Mouse (Mus musculus) liver, embryonic 13.5 days (tissue): ENCODE results near the gene Acvr2b. TPM values are rescaled to one million over a fixed set of nuclear protein-coding genes. Genes with fewer than 3 reads are reported as not detected.
A peak's percentile ranks its signal among the peaks of the same experiment; 100 is the strongest.

Experiments used
- ATAC-seq: fragments of 200-750 bp; cut with Nextera tagmentation; 2 replicates; pipeline ENCODE4 v1.8.0; 2017; ENCODE audit warnings: low read depth, mild to moderate bottlenecking, moderate number of reproducible peaks, moderate library complexity
- DNase-seq: peaks from one replicate; pipeline ENCODE4 v3.0.0; 2022
- H3K27ac ChIP-seq: fragments of 300-500 bp; sonication (generic); 2 replicates; pipeline ENCODE4 v1.5.1; 2015; ENCODE audit warnings: moderate library complexity, mild to moderate bottlenecking, inconsistent platforms
- H3K27me3 ChIP-seq: fragments of 300-500 bp; sonication (generic); 2 replicates; pipeline ENCODE4 v1.6.1; 2015; ENCODE audit warnings: mild to moderate bottlenecking, inconsistent platforms
- H3K36me3 ChIP-seq: fragments of 300-500 bp; sonication (generic); 2 replicates; pipeline ENCODE4 v1.6.1; 2015; ENCODE audit warnings: mild to moderate bottlenecking, inconsistent platforms
- H3K4me1 ChIP-seq: fragments of 300-500 bp; sonication (generic); replicated peaks from 2 replicates; pipeline ENCODE4 v1.6.1; 2015; ENCODE audit warnings: inconsistent platforms
- H3K4me2 ChIP-seq: fragments of 300-500 bp; sonication (generic); 2 replicates; pipeline ENCODE4 v1.6.1; 2015; ENCODE audit warnings: inconsistent platforms, mild to moderate bottlenecking, moderate library complexity
- H3K4me3 ChIP-seq: fragments of 300-500 bp; sonication (generic); replicated peaks from 2 replicates; pipeline ENCODE4 v1.5.1; 2015; ENCODE audit warnings: mild to moderate bottlenecking, inconsistent platforms
- H3K9ac ChIP-seq: fragments of 300-500 bp; sonication (generic); 2 replicates; pipeline ENCODE4 v1.6.1; 2015; ENCODE audit warnings: mild to moderate bottlenecking, inconsistent platforms
- H3K9me3 ChIP-seq: fragments of 300-500 bp; sonication (generic); replicated peaks from 2 replicates; pipeline ENCODE4 v1.6.1; 2016; ENCODE audit warnings: inconsistent platforms
- WGBS: fragments of 180-500 bp; shearing (Covaris S2); methylation state at CpG from one replicate; pipeline ENCODE4 v1.1.7; 2015; ENCODE audit not compliant: insufficient replicate concordance; 5-methylcytosine and 5-hydroxymethylcytosine counted together
- polyA plus RNA-seq: library from polyadenylated mRNA; unstranded; fragments of >200 nt; fragmentation: Nextera tagmentation; extraction: Ambion mirVana; gene quantifications from 2 replicates; pipeline ENCODE4 v1.2.1, GENCODE M21; 2015

Gene Acvr2b
- polyA plus RNA-seq, 1 experiment from 2014 or later, result 2.1 TPM

DNA sequence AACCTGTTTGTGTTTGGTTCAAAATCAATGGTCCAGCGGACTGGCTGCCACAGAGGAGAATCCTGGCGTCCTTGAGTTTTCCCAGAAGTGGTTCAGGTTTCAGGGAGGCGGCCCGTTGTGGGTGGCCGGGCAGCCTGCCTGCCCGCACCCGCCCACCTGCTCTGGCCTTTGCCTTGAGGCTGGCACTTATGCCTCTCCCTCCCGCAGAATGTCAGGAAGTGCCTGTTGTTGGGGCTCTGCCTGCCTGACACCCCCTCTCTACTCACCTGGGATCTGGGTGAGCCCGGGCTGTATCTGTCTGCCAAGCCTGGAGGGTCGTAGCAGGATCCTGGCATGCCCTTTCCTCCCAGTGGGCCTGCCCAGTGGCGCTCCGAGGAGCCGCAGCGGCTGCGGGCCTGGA is 6.0 kb downstream of the Acvr2b start:
- peaks cover 29% of the 10 kb centered on the region for H3K4me1 ChIP-seq
- ATAC-seq, result no peak
- WGBS, result 80% methylated on average over 15 of the region's 15 CpGs
- no peak overlapping the region for H3K4me2 ChIP-seq
- H3K9me3 ChIP-seq, result peaks cover 6% of the 10 kb centered on the region; the same call in 1 of the 2 replicates
- H3K27me3 ChIP-seq, result peaks cover 27% of the 10 kb centered on the region
- H3K4me3 ChIP-seq, result no peak overlapping the region
- no peak for DNase-seq
- no peak overlapping the region for H3K27ac ChIP-seq
- H3K9ac ChIP-seq, result no peak overlapping the region
- no peaks in the 10 kb centered on the region for H3K36me3 ChIP-seq

DNA sequence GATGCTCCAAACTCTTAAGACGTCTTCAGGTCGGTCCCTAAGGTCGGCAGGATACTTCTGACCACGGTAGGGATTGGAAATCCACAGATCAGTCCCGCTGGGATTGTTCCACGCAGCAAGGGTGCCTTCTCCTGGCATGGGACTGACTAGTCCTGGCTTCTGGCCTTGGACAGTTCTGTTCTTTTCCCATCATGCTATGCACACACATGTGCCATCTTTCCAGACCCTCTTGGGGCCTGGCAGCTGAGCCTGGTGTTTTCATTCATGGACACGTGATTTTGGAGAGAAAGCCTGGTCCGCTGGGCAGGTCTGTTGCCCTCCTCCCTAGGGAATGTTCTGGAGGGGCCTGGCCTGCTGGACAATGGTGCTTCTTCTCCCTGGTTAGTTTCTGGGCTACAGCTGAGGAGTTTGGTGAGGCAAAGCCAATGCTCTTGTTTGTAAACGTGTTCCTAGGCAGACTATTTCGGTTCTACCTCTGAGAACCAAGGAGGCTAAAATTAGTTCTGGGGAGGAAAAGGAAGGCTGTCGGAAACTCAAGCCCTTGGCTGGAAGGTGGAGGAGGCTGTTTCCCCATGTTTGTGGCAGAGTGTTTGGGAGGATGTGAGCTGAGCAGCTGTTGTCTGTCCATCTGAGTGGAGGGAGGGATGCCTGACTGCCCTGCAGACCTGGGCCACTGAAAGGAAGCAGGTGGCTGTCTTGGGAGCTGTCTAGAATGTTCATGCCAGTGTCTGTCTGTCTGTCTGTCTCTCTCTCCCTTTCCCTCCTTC is 7.2 kb downstream of the Acvr2b start:
- peaks cover 6% of the 10 kb centered on the region; the same call in 1 of the 2 replicates for H3K9me3 ChIP-seq
- H3K9ac ChIP-seq, result no peak overlapping the region
- ATAC-seq, result no peak
- peaks cover 15% of the 10 kb centered on the region for H3K27me3 ChIP-seq
- no peak for DNase-seq
- WGBS, result 54% methylated on average over 11 of the region's 11 CpGs
- H3K36me3 ChIP-seq, result no peaks in the 10 kb centered on the region
- no peak overlapping the region for H3K27ac ChIP-seq
- H3K4me3 ChIP-seq, result no peak overlapping the region
- peaks cover 17% of the 10 kb centered on the region for H3K4me1 ChIP-seq
- H3K4me2 ChIP-seq, result no peak overlapping the region

DNA sequence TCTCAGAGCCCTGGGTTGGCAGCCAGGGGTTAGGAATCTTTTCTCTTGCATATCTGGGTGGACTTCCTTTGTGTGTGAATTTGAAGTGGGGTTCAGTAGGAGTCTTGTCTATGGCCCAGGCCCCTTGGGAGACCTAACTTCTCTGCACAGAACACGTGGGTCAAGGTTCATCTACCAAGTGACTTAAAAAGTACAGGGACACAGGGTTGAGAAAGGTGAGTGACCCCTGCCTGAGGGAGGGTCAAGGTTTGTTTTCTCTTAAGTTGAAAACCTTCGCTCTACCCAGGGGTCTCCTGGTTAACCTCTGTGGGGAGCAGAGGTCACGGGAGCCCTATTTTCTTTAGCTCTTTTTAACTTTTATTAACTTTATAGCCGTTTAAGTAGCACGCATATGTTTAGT is 7.9 kb downstream of the Acvr2b start:
- ATAC-seq, result no peak
- peaks cover 6% of the 10 kb centered on the region; the same call in 1 of the 2 replicates for H3K9me3 ChIP-seq
- no peak overlapping the region for H3K4me2 ChIP-seq
- H3K9ac ChIP-seq, result no peak overlapping the region
- WGBS, result 67% methylated on average over 5 of the region's 5 CpGs
- peaks cover 7% of the 10 kb centered on the region for H3K27me3 ChIP-seq
- H3K36me3 ChIP-seq, result no peaks in the 10 kb centered on the region
- peaks cover 16% of the 10 kb centered on the region for H3K4me1 ChIP-seq
- no peak overlapping the region for H3K27ac ChIP-seq
- H3K4me3 ChIP-seq, result no peak overlapping the region
- DNase-seq, result no peak

DNA sequence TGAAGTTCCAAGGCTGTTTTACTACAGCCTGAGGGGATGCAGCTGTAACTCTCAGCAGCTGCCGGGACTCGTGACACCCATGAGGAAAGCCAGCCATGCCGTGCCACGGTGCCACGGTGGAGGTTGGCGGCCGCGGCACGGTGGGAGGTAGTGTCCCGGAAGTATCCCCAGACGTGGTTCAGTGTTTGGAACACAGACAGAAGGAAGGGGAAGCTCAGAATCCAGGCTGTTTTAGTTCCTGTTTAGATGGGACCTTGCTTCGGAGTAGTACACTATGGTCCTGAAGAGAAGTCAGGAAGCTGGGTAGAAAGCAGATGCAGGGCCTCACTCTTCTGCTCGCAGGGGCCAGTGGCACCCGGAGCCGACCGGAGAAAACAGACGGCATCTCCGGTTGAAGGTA is 16.1 kb downstream of the Acvr2b start:
- no peaks in the 10 kb centered on the region for H3K4me1 ChIP-seq
- DNase-seq (no peak), ATAC-seq (no peak)
- H3K36me3 ChIP-seq, result no peaks in the 10 kb centered on the region
- WGBS, result 64% methylated on average over 18 of the region's 18 CpGs
- H3K27me3 ChIP-seq, result no peaks in the 10 kb centered on the region
- H3K9me3 ChIP-seq, result no peaks in the 10 kb centered on the region
- no peak overlapping the region for H3K4me3 ChIP-seq
- H3K4me2 ChIP-seq, result no peak overlapping the region
- no peak overlapping the region for H3K27ac ChIP-seq
- no peak overlapping the region for H3K9ac ChIP-seq

DNA sequence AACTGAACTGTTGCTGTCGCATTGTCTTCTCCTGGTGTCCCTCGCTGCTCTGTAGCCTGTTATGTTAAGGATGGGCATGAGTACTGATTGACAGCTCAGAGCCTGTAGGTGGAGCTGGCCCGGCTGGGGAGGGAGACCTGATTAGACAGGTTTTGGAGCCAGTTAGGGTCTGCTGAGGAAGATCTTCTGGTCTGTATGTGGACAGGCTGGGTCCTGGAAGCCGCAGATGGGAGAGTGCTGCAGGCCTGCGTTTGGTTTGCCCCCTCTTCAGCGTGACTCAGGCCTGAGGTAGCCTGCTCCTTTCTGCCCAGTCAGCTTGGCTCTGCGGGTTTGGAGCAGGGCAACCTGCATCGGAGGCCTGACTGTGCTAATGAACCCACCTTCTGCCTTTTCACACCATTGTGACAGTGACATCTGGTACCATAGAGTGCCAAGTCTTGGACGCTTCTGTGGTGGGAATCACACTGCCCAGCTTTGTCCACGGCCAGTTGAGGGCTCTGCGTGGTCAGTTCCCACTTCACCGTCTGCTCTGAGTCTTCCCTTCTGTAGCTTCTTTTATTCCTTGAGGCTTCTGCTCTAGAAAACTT is 18.0 kb downstream of the Acvr2b start:
- H3K36me3 ChIP-seq, result no peaks in the 10 kb centered on the region
- no peak overlapping the region for H3K4me2 ChIP-seq
- no peak for DNase-seq
- WGBS, result 68% methylated on average over 12 of the region's 12 CpGs
- H3K27me3 ChIP-seq, result no peaks in the 10 kb centered on the region
- no peaks in the 10 kb centered on the region for H3K9me3 ChIP-seq
- no peak overlapping the region for H3K9ac ChIP-seq
- H3K4me3 ChIP-seq, result no peak overlapping the region
- H3K27ac ChIP-seq, result no peak overlapping the region
- ATAC-seq, result no peak
- peaks cover 2% of the 10 kb centered on the region for H3K4me1 ChIP-seq

DNA sequence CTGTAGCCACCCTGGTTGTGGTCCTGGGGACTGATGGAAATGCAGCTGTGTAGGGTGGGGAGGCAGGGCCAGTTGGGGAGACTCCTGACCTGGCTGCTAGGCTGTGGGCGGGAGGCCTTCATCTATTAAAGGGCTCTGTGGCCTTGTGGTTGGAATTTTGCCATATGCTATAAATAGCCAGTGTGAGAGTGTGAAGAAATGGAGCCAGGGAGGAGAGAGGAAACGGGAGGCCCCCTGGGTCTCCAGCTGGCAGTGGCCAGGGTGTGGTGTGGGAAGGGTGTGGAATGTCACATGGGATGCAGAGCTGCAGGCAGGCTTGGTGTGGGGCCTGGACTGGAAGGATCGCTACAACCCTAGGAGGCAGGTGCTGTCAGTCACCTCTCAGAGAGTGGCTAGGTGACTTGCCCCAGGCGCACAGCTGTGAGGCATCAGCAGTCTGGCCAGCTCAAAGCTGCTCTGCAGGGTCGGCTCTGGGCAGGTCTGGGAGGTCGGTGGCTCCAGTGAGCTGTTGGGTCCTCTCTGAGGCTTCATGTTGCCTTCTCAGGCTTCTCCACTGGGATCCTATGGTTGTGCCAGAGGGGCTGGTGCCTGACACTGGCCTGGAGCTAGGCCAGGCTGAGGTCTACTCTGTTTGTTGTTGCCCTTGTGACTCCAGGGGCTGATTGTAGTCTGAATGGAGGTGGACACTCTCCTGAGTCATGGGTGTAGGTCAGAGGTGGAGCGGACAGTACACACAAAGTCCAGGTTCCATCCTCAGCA is 23.5 kb downstream of the Acvr2b start:
- Histone ChIP-seq H3K27me3 (no peaks in the 10 kb centered on the region), H3K4me1 (peaks cover 15% of the 10 kb centered on the region), H3K27ac (no peak overlapping the region), H3K4me2 (no peak overlapping the region), H3K9ac (no peak overlapping the region), H3K9me3 (no peaks in the 10 kb centered on the region), H3K4me3 (no peak overlapping the region), H3K36me3 (no peaks in the 10 kb centered on the region)
- DNase-seq (no peak), ATAC-seq (peak; percentile 52)
- 43% methylated on average over 7 of the region's 7 CpGs for WGBS

DNA sequence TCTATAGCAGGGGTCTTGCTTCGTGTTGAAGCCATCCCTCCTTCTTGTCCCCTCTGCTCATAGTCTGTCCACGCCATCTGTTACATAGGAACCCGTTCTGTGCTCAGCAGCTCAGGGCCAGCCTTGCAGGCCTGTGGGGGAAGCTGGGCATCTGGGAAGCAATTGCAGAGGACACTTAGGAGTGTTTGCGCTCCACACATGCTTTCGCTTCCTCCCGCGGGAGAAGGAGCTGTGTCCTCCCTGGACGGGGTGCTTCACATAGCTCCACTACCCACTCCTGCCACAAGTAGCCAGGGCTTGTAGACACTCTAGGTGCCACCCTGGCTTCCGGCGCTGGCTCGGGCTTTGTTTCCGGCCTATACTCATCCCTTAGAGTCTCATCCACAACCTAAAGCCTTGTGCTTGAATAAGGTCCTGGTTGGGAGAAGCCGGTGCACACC is 24.1 kb downstream of the Acvr2b start:
- DNase-seq, result no peak
- Histone ChIP-seq H3K4me1 (peaks cover 15% of the 10 kb centered on the region), H3K4me3 (no peak overlapping the region), H3K27ac (no peak overlapping the region), H3K9me3 (no peaks in the 10 kb centered on the region), H3K27me3 (no peaks in the 10 kb centered on the region), H3K36me3 (no peaks in the 10 kb centered on the region), H3K9ac (no peak overlapping the region), H3K4me2 (no peak overlapping the region)
- WGBS, result 81% methylated on average over 13 of the region's 13 CpGs
- ATAC-seq, result no peak

DNA sequence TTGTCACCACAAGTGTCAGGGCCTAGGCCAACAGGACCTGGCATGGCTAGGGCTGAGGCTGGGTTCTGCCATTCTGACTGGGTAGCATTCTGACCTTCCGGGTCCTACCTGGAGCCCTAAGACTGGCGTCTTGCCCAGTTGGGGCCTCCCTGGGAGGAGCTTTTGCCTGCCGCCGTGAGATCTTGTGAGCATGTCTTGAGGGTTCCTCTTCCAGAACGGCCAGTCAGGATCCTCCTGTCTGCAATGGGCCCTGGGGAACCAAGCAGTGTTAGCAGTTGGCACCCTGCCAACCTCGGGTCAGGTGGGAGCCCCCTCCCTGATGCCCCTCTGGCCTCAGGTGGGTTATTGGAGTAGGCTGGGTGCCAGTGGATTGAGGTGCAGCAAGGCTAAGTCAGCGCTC is 24.6 kb downstream of the Acvr2b start:
- WGBS, result 67% methylated on average over 7 of the region's 7 CpGs
- Histone ChIP-seq H3K27me3 (no peaks in the 10 kb centered on the region), H3K4me3 (no peak overlapping the region), H3K9ac (no peak overlapping the region), H3K36me3 (no peaks in the 10 kb centered on the region), H3K9me3 (no peaks in the 10 kb centered on the region), H3K4me1 (peaks cover 15% of the 10 kb centered on the region), H3K4me2 (no peak overlapping the region), H3K27ac (no peak overlapping the region)
- DNase-seq, result no peak
- no peak for ATAC-seq

DNA sequence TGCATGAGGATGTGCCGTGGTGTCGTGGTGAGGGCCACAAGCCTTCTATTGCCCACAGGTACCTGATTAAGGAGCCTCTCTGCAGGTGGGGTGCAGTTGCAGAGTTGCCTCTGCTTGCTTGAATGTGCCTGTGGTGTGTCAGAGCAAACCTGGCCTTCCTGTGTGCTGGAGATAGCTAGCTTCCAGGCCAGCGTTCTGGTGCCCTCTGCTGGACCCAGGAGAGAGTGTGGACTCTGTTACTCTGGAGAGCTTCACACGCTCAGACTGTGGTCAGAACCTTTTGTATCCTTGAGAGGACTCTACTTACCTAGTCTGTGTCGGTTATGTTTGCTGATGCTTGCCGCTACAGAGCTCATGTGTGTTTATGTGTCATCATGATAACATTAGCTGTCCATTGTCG is 28.4 kb downstream of the Acvr2b start:
- Histone ChIP-seq H3K4me1 (peaks cover 9% of the 10 kb centered on the region), H3K9me3 (no peaks in the 10 kb centered on the region), H3K36me3 (peaks cover 9% of the 10 kb centered on the region; the same call in 1 of the 2 replicates), H3K4me2 (no peak overlapping the region), H3K27me3 (no peaks in the 10 kb centered on the region), H3K27ac (no peak overlapping the region), H3K4me3 (no peak overlapping the region), H3K9ac (no peak overlapping the region)
- peak; percentile 35; the same call in 1 of the 2 replicates for ATAC-seq
- peak; percentile 37 for DNase-seq
- WGBS, result 42% methylated on average over 7 of the region's 7 CpGs

DNA sequence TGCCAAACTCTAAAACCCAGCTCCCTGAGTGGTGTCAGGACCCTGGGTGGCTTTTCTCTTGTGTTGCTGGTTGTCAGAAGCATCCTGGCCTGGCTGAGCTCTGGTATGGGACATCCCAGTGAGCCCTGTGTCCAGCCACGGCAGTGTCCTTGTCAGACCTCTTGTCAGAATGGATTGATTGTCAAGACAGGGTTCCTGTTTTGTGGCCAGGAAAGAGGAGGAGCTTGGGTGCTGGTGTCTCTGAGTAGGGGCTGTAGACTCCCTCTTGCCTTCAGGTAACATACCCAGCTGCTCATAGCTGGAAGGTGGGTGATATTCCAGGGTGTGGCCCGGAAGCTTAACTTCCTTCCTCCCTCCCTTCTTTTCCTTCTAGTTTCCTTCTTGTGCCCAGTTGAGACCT is 33.9 kb downstream of the Acvr2b start:
- ATAC-seq (no peak), DNase-seq (no peak)
- Histone ChIP-seq H3K9ac (no peak overlapping the region), H3K27ac (no peak overlapping the region), H3K4me2 (no peak overlapping the region), H3K27me3 (no peaks in the 10 kb centered on the region), H3K4me1 (no peaks in the 10 kb centered on the region; the same call in 1 of the 2 replicates), H3K4me3 (no peak overlapping the region), H3K9me3 (no peaks in the 10 kb centered on the region), H3K36me3 (peaks cover 9% of the 10 kb centered on the region; the same call in 1 of the 2 replicates)
- WGBS, result 36% methylated on average over 2 of the region's 2 CpGs

DNA sequence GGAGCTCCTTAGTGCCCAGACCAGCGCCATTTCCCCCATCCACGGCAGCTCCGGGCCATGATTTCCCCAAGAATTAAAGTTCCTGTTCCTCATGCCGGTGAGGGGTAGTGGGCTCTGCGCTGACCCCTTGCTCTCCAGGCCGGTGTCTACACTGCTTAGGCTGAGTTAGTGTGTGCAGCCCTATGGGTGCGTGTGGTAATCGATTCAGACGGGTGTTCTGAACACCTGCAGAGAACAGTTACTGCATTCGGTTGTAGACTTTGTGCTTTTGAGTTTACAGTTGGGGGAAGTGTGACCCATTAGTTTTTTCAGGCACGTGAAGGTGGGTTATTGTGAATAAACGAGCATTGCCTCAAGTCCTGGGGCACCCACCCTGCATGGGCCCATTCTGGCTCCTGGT is 36.1 kb downstream of the Acvr2b start:
- Histone ChIP-seq H3K9ac (no peak overlapping the region), H3K4me3 (no peak overlapping the region), H3K27ac (no peak overlapping the region), H3K4me1 (no peaks in the 10 kb centered on the region; the same call in 1 of the 2 replicates), H3K36me3 (peaks cover 9% of the 10 kb centered on the region; the same call in 1 of the 2 replicates), H3K9me3 (no peaks in the 10 kb centered on the region), H3K4me2 (no peak overlapping the region), H3K27me3 (no peaks in the 10 kb centered on the region)
- DNase-seq (no peak), ATAC-seq (no peak)
- WGBS, result 76% methylated on average over 12 of the region's 12 CpGs
